Mouse (Mus musculus): Measurements from ENCODE around the gene Ppil1. TPM values are rescaled to one million over a fixed set of nuclear protein-coding genes. Genes with fewer than 3 reads are reported as not detected.

Gene Ppil1
- polyA plus RNA-seq, 1 experiment from 2014 or later: 108 TPM

- DNase-seq (ENCODE audit: low spot score): no peak
- Histone ChIP-seq H3K4me3 (ENCODE audit: low read depth, low read length) (no peak overlapping the region), H3K36me3 (ENCODE audit: control insufficient read depth, insufficient read depth, low read length) (peaks cover 31% of the 10 kb centered on the region), H3K4me1 (ENCODE audit: control insufficient read depth, insufficient read depth, low read length) (peaks cover 32% of the 10 kb centered on the region), H3K9ac (ENCODE audit: low read depth, low read length) (no peak overlapping the region), H3K27me3 (replicated peaks; ENCODE audit: control insufficient read depth, insufficient read depth, low read length) (no peaks in the 10 kb centered on the region), H3K4me2 (ENCODE audit: low read depth, low read length) (no peak overlapping the region), H3K27ac (replicated peaks; ENCODE audit: low read depth, low read length) (no peak overlapping the region; the same call in 1 of the 2 replicates), H3K9me3 (ENCODE audit: control insufficient read depth, low read length) (no peaks in the 10 kb centered on the region)
- no peak for ATAC-seq (ENCODE audit: low read depth)
- 79% methylated on average over 3 of the region's 3 CpGs for WGBS
Observed at GRCm38 (mm10) chr17:29303856-29304255, 39.9 kb upstream of the Ppil1 start.

GRCm38 (mm10) chr17:29303087-29303486 is 39.1 kb upstream of the Ppil1 start:
- Histone ChIP-seq H3K9ac (ENCODE audit: low read depth, low read length) (no peak overlapping the region), H3K27ac (replicated peaks; ENCODE audit: low read depth, low read length) (no peak overlapping the region; the same call in 1 of the 2 replicates), H3K27me3 (replicated peaks; ENCODE audit: control insufficient read depth, insufficient read depth, low read length) (no peaks in the 10 kb centered on the region), H3K4me1 (ENCODE audit: control insufficient read depth, insufficient read depth, low read length) (peaks cover 32% of the 10 kb centered on the region), H3K4me3 (ENCODE audit: low read depth, low read length) (no peak overlapping the region), H3K4me2 (ENCODE audit: low read depth, low read length) (no peak overlapping the region), H3K36me3 (ENCODE audit: control insufficient read depth, insufficient read depth, low read length) (peaks cover 37% of the 10 kb centered on the region), H3K9me3 (ENCODE audit: control insufficient read depth, low read length) (no peaks in the 10 kb centered on the region)
- 0 out of 2 replicates have a peak, but pooled peaks have one; percentile 10 for ATAC-seq (ENCODE audit: low read depth)
- no peak for DNase-seq (ENCODE audit: low spot score)
- 57% methylated on average over 3 of the region's 3 CpGs for WGBS

- WGBS: 68% methylated on average over 5 of the region's 5 CpGs
- H3K36me3 ChIP-seq (ENCODE audit: control insufficient read depth, insufficient read depth, low read length): peaks cover 45% of the 10 kb centered on the region
- H3K27ac ChIP-seq (replicated peaks; ENCODE audit: low read depth, low read length): no peak overlapping the region
- H3K9me3 ChIP-seq (ENCODE audit: control insufficient read depth, low read length): no peaks in the 10 kb centered on the region
- no peaks in the 10 kb centered on the region for H3K27me3 ChIP-seq (replicated peaks; ENCODE audit: control insufficient read depth, insufficient read depth, low read length)
- no peak overlapping the region for H3K9ac ChIP-seq (ENCODE audit: low read depth, low read length)
- H3K4me1 ChIP-seq (ENCODE audit: control insufficient read depth, insufficient read depth, low read length): peaks cover 35% of the 10 kb centered on the region
- ATAC-seq (ENCODE audit: low read depth): no peak
- no peak for DNase-seq (ENCODE audit: low spot score)
- no peak overlapping the region for H3K4me2 ChIP-seq (ENCODE audit: low read depth, low read length)
- H3K4me3 ChIP-seq (ENCODE audit: low read depth, low read length): no peak overlapping the region
Observed at GRCm38 (mm10) chr17:29302149-29302548, 38.2 kb upstream of the Ppil1 start.

- Histone ChIP-seq H3K9ac (ENCODE audit: low read depth, low read length) (no peak overlapping the region), H3K4me1 (ENCODE audit: control insufficient read depth, insufficient read depth, low read length) (peaks cover 35% of the 10 kb centered on the region)
Observed at GRCm38 (mm10) chr17:29301421-29301820, 37.4 kb upstream of the Ppil1 start.

GRCm38 (mm10) chr17:29300926-29301325 is 36.9 kb upstream of the Ppil1 start:
- 80% methylated on average over 7 of the region's 7 CpGs for WGBS
- no peak overlapping the region for H3K4me3 ChIP-seq (ENCODE audit: low read depth, low read length)
- peaks cover 30% of the 10 kb centered on the region for H3K4me1 ChIP-seq (ENCODE audit: control insufficient read depth, insufficient read depth, low read length)
- no peaks in the 10 kb centered on the region for H3K27me3 ChIP-seq (replicated peaks; ENCODE audit: control insufficient read depth, insufficient read depth, low read length)
- peaks cover 55% of the 10 kb centered on the region for H3K36me3 ChIP-seq (ENCODE audit: control insufficient read depth, insufficient read depth, low read length)
- H3K9ac ChIP-seq (ENCODE audit: low read depth, low read length): no peak overlapping the region
- no peak overlapping the region for H3K27ac ChIP-seq (replicated peaks; ENCODE audit: low read depth, low read length)
- ATAC-seq (ENCODE audit: low read depth) (no peak), DNase-seq (ENCODE audit: low spot score) (no peak)
- H3K4me2 ChIP-seq (ENCODE audit: low read depth, low read length): no peak overlapping the region
- H3K9me3 ChIP-seq (ENCODE audit: control insufficient read depth, low read length): no peaks in the 10 kb centered on the region

More at GRCm38 (mm10) chr17:29301421-29301820, 37.4 kb upstream of the Ppil1 start:
- H3K4me3 ChIP-seq (ENCODE audit: low read depth, low read length): no peak overlapping the region
- no peak overlapping the region for H3K27ac ChIP-seq (replicated peaks; ENCODE audit: low read depth, low read length)
- H3K36me3 ChIP-seq (ENCODE audit: control insufficient read depth, insufficient read depth, low read length): peaks cover 53% of the 10 kb centered on the region
- WGBS: 91% methylated on average over 6 of the region's 6 CpGs
- ATAC-seq (ENCODE audit: low read depth): no peak
- no peaks in the 10 kb centered on the region for H3K27me3 ChIP-seq (replicated peaks; ENCODE audit: control insufficient read depth, insufficient read depth, low read length)
- DNase-seq (ENCODE audit: low spot score): no peak
- H3K9me3 ChIP-seq (ENCODE audit: control insufficient read depth, low read length): no peaks in the 10 kb centered on the region
- no peak overlapping the region for H3K4me2 ChIP-seq (ENCODE audit: low read depth, low read length)

GRCm38 (mm10) chr17:29299282-29299681 is 35.3 kb upstream of the Ppil1 start:
- WGBS: 96% methylated on average over 4 of the region's 4 CpGs
- Histone ChIP-seq H3K4me2 (ENCODE audit: low read depth, low read length) (no peak overlapping the region), H3K9me3 (ENCODE audit: control insufficient read depth, low read length) (no peaks in the 10 kb centered on the region), H3K27ac (replicated peaks; ENCODE audit: low read depth, low read length) (no peak overlapping the region), H3K4me1 (ENCODE audit: control insufficient read depth, insufficient read depth, low read length) (peaks cover 14% of the 10 kb centered on the region), H3K9ac (ENCODE audit: low read depth, low read length) (no peak overlapping the region), H3K36me3 (ENCODE audit: control insufficient read depth, insufficient read depth, low read length) (peaks cover 71% of the 10 kb centered on the region), H3K27me3 (replicated peaks; ENCODE audit: control insufficient read depth, insufficient read depth, low read length) (no peaks in the 10 kb centered on the region), H3K4me3 (ENCODE audit: low read depth, low read length) (no peak overlapping the region)
- ATAC-seq (ENCODE audit: low read depth) (no peak), DNase-seq (ENCODE audit: low spot score) (no peak)

- Histone ChIP-seq H3K4me2 (ENCODE audit: low read depth, low read length) (no peak overlapping the region), H3K27ac (replicated peaks; ENCODE audit: low read depth, low read length) (no peak overlapping the region), H3K9ac (ENCODE audit: low read depth, low read length) (no peak overlapping the region), H3K9me3 (ENCODE audit: control insufficient read depth, low read length) (no peaks in the 10 kb centered on the region), H3K4me3 (ENCODE audit: low read depth, low read length) (no peak overlapping the region), H3K4me1 (ENCODE audit: control insufficient read depth, insufficient read depth, low read length) (peaks cover 3% of the 10 kb centered on the region), H3K27me3 (replicated peaks; ENCODE audit: control insufficient read depth, insufficient read depth, low read length) (no peaks in the 10 kb centered on the region), H3K36me3 (ENCODE audit: control insufficient read depth, insufficient read depth, low read length) (peaks cover 76% of the 10 kb centered on the region)
- ATAC-seq (ENCODE audit: low read depth) (no peak), DNase-seq (ENCODE audit: low spot score) (no peak)
- 79% methylated on average over 6 of the region's 6 CpGs for WGBS
Observed at GRCm38 (mm10) chr17:29297813-29298212, 33.8 kb upstream of the Ppil1 start.

- Histone ChIP-seq H3K9me3 (ENCODE audit: control insufficient read depth, low read length) (no peaks in the 10 kb centered on the region), H3K4me2 (ENCODE audit: low read depth, low read length) (no peak overlapping the region), H3K27ac (replicated peaks; ENCODE audit: low read depth, low read length) (no peak overlapping the region), H3K9ac (ENCODE audit: low read depth, low read length) (no peak overlapping the region), H3K27me3 (replicated peaks; ENCODE audit: control insufficient read depth, insufficient read depth, low read length) (no peaks in the 10 kb centered on the region), H3K36me3 (ENCODE audit: control insufficient read depth, insufficient read depth, low read length) (peaks cover 76% of the 10 kb centered on the region), H3K4me3 (ENCODE audit: low read depth, low read length) (no peak overlapping the region), H3K4me1 (ENCODE audit: control insufficient read depth, insufficient read depth, low read length) (0 out of 2 replicates have a peak, but pooled peaks cover 3% of the 10 kb centered on the region)
- ATAC-seq (ENCODE audit: low read depth) (no peak), DNase-seq (ENCODE audit: low spot score) (no peak)
- WGBS: 43% methylated on average over 10 of the region's 10 CpGs
Observed at GRCm38 (mm10) chr17:29297321-29297720, 33.3 kb upstream of the Ppil1 start.

- Histone ChIP-seq H3K36me3 (ENCODE audit: control insufficient read depth, insufficient read depth, low read length) (peaks cover 67% of the 10 kb centered on the region), H3K9me3 (ENCODE audit: control insufficient read depth, low read length) (no peaks in the 10 kb centered on the region), H3K4me1 (ENCODE audit: control insufficient read depth, insufficient read depth, low read length) (0 out of 2 replicates have a peak, but pooled peaks cover 3% of the 10 kb centered on the region), H3K4me2 (ENCODE audit: low read depth, low read length) (no peak overlapping the region), H3K4me3 (ENCODE audit: low read depth, low read length) (no peak overlapping the region), H3K9ac (ENCODE audit: low read depth, low read length) (no peak overlapping the region), H3K27ac (replicated peaks; ENCODE audit: low read depth, low read length) (no peak overlapping the region), H3K27me3 (replicated peaks; ENCODE audit: control insufficient read depth, insufficient read depth, low read length) (no peaks in the 10 kb centered on the region)
- no peak for DNase-seq (ENCODE audit: low spot score)
- 60% methylated on average over 5 of the region's 5 CpGs for WGBS
- no peak for ATAC-seq (ENCODE audit: low read depth)
Observed at GRCm38 (mm10) chr17:29295835-29296234, 31.8 kb upstream of the Ppil1 start.
